Mouse (Mus musculus) limb, embryonic 13.5 days (tissue): Measurements from ENCODE around the gene Iqca. TPM values are rescaled to one million over a fixed set of nuclear protein-coding genes. Genes with fewer than 3 reads are reported as not detected.
A peak's percentile ranks its signal among the peaks of the same experiment; 100 is the strongest.

Experiments
- ATAC-seq: fragments of 200-750 bp; cut with Nextera tagmentation; 2 replicates; pipeline ENCODE4 v1.8.0; 2017; ENCODE audit warnings: low read depth, moderate number of reproducible peaks, moderate TSS enrichment; ENCODE audit not compliant: low FRiP score
- H3K27ac ChIP-seq: fragments of 300-500 bp; sonication (generic); 2 replicates; pipeline ENCODE4 v1.5.1; 2015; ENCODE audit warnings: inconsistent platforms, mild to moderate bottlenecking, moderate library complexity
- H3K27me3 ChIP-seq: fragments of 300-500 bp; sonication (generic); 2 replicates; pipeline ENCODE4 v1.6.1; 2015; ENCODE audit warnings: mild to moderate bottlenecking, inconsistent platforms
- H3K36me3 ChIP-seq: fragments of 300-500 bp; sonication (generic); 2 replicates; pipeline ENCODE4 v1.6.1; 2015; ENCODE audit warnings: inconsistent platforms, mild to moderate bottlenecking, moderate library complexity
- H3K4me1 ChIP-seq: fragments of 300-500 bp; sonication (generic); 2 replicates; pipeline ENCODE4 v1.6.1; 2015; ENCODE audit warnings: inconsistent platforms
- H3K4me2 ChIP-seq: fragments of 300-500 bp; sonication (generic); replicated peaks from 2 replicates; pipeline ENCODE4 v1.6.1; 2015; ENCODE audit warnings: inconsistent platforms, mild to moderate bottlenecking, moderate library complexity
- H3K4me3 ChIP-seq: fragments of 300-500 bp; sonication (generic); 2 replicates; pipeline ENCODE4 v1.5.1; 2015; ENCODE audit warnings: moderate library complexity, mild to moderate bottlenecking, inconsistent platforms
- H3K9ac ChIP-seq: fragments of 300-500 bp; sonication (generic); 2 replicates; pipeline ENCODE4 v1.6.1; 2015; ENCODE audit warnings: mild to moderate bottlenecking, inconsistent platforms
- H3K9me3 ChIP-seq: fragments of 300-500 bp; sonication (generic); 2 replicates; pipeline ENCODE4 v1.6.1; 2016; ENCODE audit warnings: inconsistent platforms
- WGBS: fragments of 180-500 bp; shearing (Covaris S2); methylation state at CpG from one replicate; pipeline ENCODE4 v1.1.7; 2015; 5-methylcytosine and 5-hydroxymethylcytosine counted together
- polyA plus RNA-seq: library from polyadenylated mRNA; unstranded; fragments of >200 nt; fragmentation: Nextera tagmentation; extraction: Ambion mirVana; gene quantifications from 2 replicates; pipeline ENCODE4 v1.2.1, GENCODE M21; 2015

Iqca gene
- polyA plus RNA-seq, 1 experiment from 2014 or later = 0.10 TPM

DNA sequence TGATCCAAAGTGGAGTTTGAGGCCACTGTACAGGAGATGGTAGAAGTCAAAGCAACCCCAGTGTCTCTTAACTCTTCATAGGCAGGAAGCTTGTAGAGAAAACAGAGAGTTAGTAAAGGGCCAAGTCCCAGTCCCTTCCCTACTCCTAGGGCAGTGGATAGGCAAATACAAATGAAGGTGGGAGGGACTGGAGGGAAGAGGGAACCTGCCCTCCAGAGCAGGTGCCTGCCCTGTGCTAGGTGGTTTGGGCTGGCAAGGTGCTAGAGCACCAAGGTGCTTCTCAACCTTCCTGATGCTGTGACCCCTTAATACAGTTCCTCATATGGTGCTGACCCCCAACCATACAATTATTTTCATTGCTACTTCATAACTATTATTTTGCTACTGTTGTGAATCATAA is 24.4 kb upstream of the Iqca start:
- Histone ChIP-seq H3K4me1 (peaks cover 38% of the 10 kb centered on the region), H3K27me3 (0 out of 2 replicates have a peak, but pooled peaks cover 6% of the 10 kb centered on the region), H3K27ac (no peak overlapping the region), H3K4me3 (no peak overlapping the region), H3K9ac (no peak overlapping the region), H3K36me3 (no peaks in the 10 kb centered on the region), H3K4me2 (no peak overlapping the region), H3K9me3 (no peaks in the 10 kb centered on the region)
- no peak for ATAC-seq

DNA sequence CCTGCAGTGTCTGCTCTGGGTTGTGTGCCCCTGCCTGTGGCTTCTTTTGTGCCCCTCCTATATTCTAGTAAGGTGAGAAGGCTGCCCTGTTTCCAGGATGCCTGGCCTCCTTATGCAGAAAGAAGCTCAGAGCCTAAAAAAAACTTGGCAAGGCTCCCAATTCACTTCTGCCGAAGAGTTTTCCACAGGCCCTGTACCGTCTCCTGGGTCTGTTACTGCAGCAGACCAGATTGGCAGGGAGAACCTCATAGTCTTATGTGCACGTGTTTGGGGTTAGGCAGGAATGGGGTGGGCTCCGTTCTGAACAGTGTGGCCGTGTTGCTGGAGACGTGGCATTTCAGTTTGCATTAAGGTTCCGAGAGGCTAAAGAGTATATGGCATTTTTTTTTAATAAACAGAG is 23.0 kb upstream of the Iqca start:
- 18% methylated on average over 7 of the region's 7 CpGs for WGBS
- peak; percentile 85 for ATAC-seq
- H3K4me1 ChIP-seq = peaks cover 35% of the 10 kb centered on the region
- H3K4me3 ChIP-seq = no peak overlapping the region
- H3K27ac ChIP-seq = peak overlapping the region; percentile 67; the same call in 1 of the 2 replicates
- H3K4me2 ChIP-seq = peak overlapping the region; percentile 23; the same call in 1 of the 2 replicates
- no peak overlapping the region for H3K9ac ChIP-seq
- no peaks in the 10 kb centered on the region for H3K36me3 ChIP-seq
- no peaks in the 10 kb centered on the region for H3K9me3 ChIP-seq
- H3K27me3 ChIP-seq = 0 out of 2 replicates have a peak, but pooled peaks cover 6% of the 10 kb centered on the region

GRCm38 (mm10) chr1:90174338-90174737 is 21.1 kb upstream of the Iqca start:
- no peak overlapping the region for H3K9ac ChIP-seq
- ATAC-seq = no peak
- no peak overlapping the region for H3K27ac ChIP-seq
- no peak overlapping the region for H3K4me3 ChIP-seq
- H3K27me3 ChIP-seq = 0 out of 2 replicates have a peak, but pooled peaks cover 3% of the 10 kb centered on the region
- no peak overlapping the region for H3K4me2 ChIP-seq
- H3K9me3 ChIP-seq = no peaks in the 10 kb centered on the region
- H3K4me1 ChIP-seq = peaks cover 39% of the 10 kb centered on the region
- H3K36me3 ChIP-seq = no peaks in the 10 kb centered on the region
- WGBS = 61% methylated on average over 8 of the region's 8 CpGs

- peaks cover 31% of the 10 kb centered on the region for H3K4me1 ChIP-seq
- no peaks in the 10 kb centered on the region for H3K36me3 ChIP-seq
- WGBS = 45% methylated on average over 3 of the region's 3 CpGs
- H3K27me3 ChIP-seq = no peaks in the 10 kb centered on the region
- no peak overlapping the region for H3K4me3 ChIP-seq
- no peaks in the 10 kb centered on the region for H3K9me3 ChIP-seq
- no peak overlapping the region for H3K4me2 ChIP-seq
- no peak overlapping the region for H3K27ac ChIP-seq
- no peak overlapping the region for H3K9ac ChIP-seq
- ATAC-seq = no peak
These were observed 11.1 kb upstream of the Iqca start for GRCm38 (mm10) chr1:90164319-90164718.

DNA sequence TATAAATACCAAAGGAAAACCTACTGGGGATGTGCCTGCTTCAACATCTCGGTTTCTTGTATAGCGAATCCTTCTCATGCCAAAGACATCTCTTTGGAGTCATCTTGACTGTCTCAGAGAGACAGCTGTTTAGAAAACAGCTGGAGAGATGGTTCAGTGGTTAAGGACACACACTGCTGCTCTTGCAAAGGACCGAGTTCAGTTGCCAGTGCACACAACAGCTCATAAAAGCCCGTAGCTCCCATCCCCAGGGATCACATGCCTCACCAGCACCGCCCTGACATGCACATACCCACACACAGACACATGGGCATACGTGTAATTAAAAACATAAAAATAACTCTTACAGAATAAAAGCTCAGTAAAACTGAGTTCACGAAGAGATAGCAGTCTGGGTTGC is 10.0 kb upstream of the Iqca start:
- no peak for ATAC-seq
- peaks cover 31% of the 10 kb centered on the region for H3K4me1 ChIP-seq
- peak overlapping the region; percentile 49; the same call in 1 of the 2 replicates for H3K27ac ChIP-seq
- H3K4me2 ChIP-seq = no peak overlapping the region
- 44% methylated on average over 7 of the region's 7 CpGs for WGBS
- no peak overlapping the region for H3K4me3 ChIP-seq
- H3K27me3 ChIP-seq = no peaks in the 10 kb centered on the region
- H3K36me3 ChIP-seq = no peaks in the 10 kb centered on the region
- no peak overlapping the region for H3K9ac ChIP-seq
- no peaks in the 10 kb centered on the region for H3K9me3 ChIP-seq

GRCm38 (mm10) chr1:90162379-90162857 is 9.2 kb upstream of the Iqca start:
- 68% methylated on average over 13 of the region's 13 CpGs for WGBS
- H3K4me1 ChIP-seq = peaks cover 31% of the 10 kb centered on the region
- H3K9me3 ChIP-seq = no peaks in the 10 kb centered on the region
- H3K9ac ChIP-seq = no peak overlapping the region
- peak; percentile 71 for ATAC-seq
- H3K4me3 ChIP-seq = no peak overlapping the region
- H3K36me3 ChIP-seq = no peaks in the 10 kb centered on the region
- H3K27ac ChIP-seq = no peak overlapping the region
- H3K27me3 ChIP-seq = no peaks in the 10 kb centered on the region
- no peak overlapping the region for H3K4me2 ChIP-seq

- Histone ChIP-seq H3K27me3 (no peaks in the 10 kb centered on the region), H3K4me3 (no peak overlapping the region), H3K9me3 (no peaks in the 10 kb centered on the region), H3K27ac (no peak overlapping the region), H3K4me1 (peaks cover 28% of the 10 kb centered on the region), H3K36me3 (no peaks in the 10 kb centered on the region), H3K4me2 (no peak overlapping the region), H3K9ac (no peak overlapping the region)
- no peak for ATAC-seq
- WGBS = 76% methylated on average over 6 of the region's 6 CpGs
These were observed 8.4 kb upstream of the Iqca start for GRCm38 (mm10) chr1:90161623-90162022.

- Histone ChIP-seq H3K27ac (no peak overlapping the region), H3K36me3 (no peaks in the 10 kb centered on the region), H3K4me1 (peaks cover 25% of the 10 kb centered on the region), H3K27me3 (no peaks in the 10 kb centered on the region), H3K4me3 (no peak overlapping the region), H3K4me2 (0 out of 2 replicates have a peak overlapping the region, but pooled peaks have one; percentile 3), H3K9ac (no peak overlapping the region), H3K9me3 (no peaks in the 10 kb centered on the region)
- 42% methylated on average over 13 of the region's 13 CpGs for WGBS
- ATAC-seq = no peak
These were observed 6.7 kb upstream of the Iqca start for GRCm38 (mm10) chr1:90159927-90160326.

- Histone ChIP-seq H3K27me3 (no peaks in the 10 kb centered on the region), H3K36me3 (no peaks in the 10 kb centered on the region), H3K4me3 (no peak overlapping the region), H3K4me2 (no peak overlapping the region), H3K4me1 (peaks cover 25% of the 10 kb centered on the region), H3K9me3 (no peaks in the 10 kb centered on the region), H3K27ac (no peak overlapping the region), H3K9ac (no peak overlapping the region)
- WGBS = 61% methylated on average over 7 of the region's 7 CpGs
- ATAC-seq = no peak
These were observed 3.4 kb upstream of the Iqca start for GRCm38 (mm10) chr1:90156589-90156988.

GRCm38 (mm10) chr1:90153787-90154186 is 586 bp upstream of the Iqca start:
- H3K27ac ChIP-seq = peak overlapping the region; percentile 75
- H3K9ac ChIP-seq = peak overlapping the region; percentile 45; the same call in 1 of the 2 replicates
- peaks cover 25% of the 10 kb centered on the region for H3K4me1 ChIP-seq
- H3K4me2 ChIP-seq = peak overlapping the region; percentile 61
- 18% methylated on average over 6 of the region's 6 CpGs for WGBS
- peak overlapping the region; percentile 28 for H3K4me3 ChIP-seq
- ATAC-seq = no peak; the same call in 1 of the 2 replicates
- no peaks in the 10 kb centered on the region for H3K36me3 ChIP-seq
- H3K27me3 ChIP-seq = no peaks in the 10 kb centered on the region
- H3K9me3 ChIP-seq = no peaks in the 10 kb centered on the region

GRCm38 (mm10) chr1:90139729-90140128 is 13.5 kb downstream of the Iqca start:
- Histone ChIP-seq H3K4me2 (no peak overlapping the region), H3K4me3 (no peak overlapping the region), H3K4me1 (peaks cover 12% of the 10 kb centered on the region), H3K9ac (no peak overlapping the region), H3K36me3 (no peaks in the 10 kb centered on the region), H3K27ac (no peak overlapping the region), H3K27me3 (peaks cover 3% of the 10 kb centered on the region; the same call in 1 of the 2 replicates), H3K9me3 (no peaks in the 10 kb centered on the region)
- 47% methylated on average over 8 of the region's 8 CpGs for WGBS
- no peak for ATAC-seq

GRCm38 (mm10) chr1:90132402-90132801 is 20.8 kb downstream of the Iqca start:
- no peak for ATAC-seq
- 45% methylated on average over 11 of the region's 11 CpGs for WGBS

GRCm38 (mm10) chr1:90131982-90132381 is 21.2 kb downstream of the Iqca start:
- H3K27me3 ChIP-seq = peaks cover 31% of the 10 kb centered on the region
- H3K4me1 ChIP-seq = peaks cover 23% of the 10 kb centered on the region
- no peak overlapping the region for H3K27ac ChIP-seq
- H3K36me3 ChIP-seq = no peaks in the 10 kb centered on the region
- H3K9ac ChIP-seq = no peak overlapping the region
- no peak overlapping the region for H3K4me3 ChIP-seq
- no peaks in the 10 kb centered on the region for H3K9me3 ChIP-seq
- no peak overlapping the region for H3K4me2 ChIP-seq
- no peak for ATAC-seq
- 62% methylated on average over 7 of the region's 7 CpGs for WGBS

More at GRCm38 (mm10) chr1:90132402-90132801, 20.8 kb downstream of the Iqca start:
- Histone ChIP-seq H3K4me1 (peaks cover 23% of the 10 kb centered on the region), H3K27ac (no peak overlapping the region), H3K4me2 (no peak overlapping the region), H3K9ac (no peak overlapping the region), H3K27me3 (peaks cover 31% of the 10 kb centered on the region), H3K4me3 (no peak overlapping the region), H3K36me3 (no peaks in the 10 kb centered on the region), H3K9me3 (no peaks in the 10 kb centered on the region)
